Mouse (Mus musculus): ENCODE measurements around the gene Smoc2.

Gene Smoc2

GRCm38 (mm10) chr17:14412460-14412859 is 133.2 kb downstream of the Smoc2 start:
- no peak for DNase-seq (ENCODE audit: low read depth, low spot score)

DNA sequence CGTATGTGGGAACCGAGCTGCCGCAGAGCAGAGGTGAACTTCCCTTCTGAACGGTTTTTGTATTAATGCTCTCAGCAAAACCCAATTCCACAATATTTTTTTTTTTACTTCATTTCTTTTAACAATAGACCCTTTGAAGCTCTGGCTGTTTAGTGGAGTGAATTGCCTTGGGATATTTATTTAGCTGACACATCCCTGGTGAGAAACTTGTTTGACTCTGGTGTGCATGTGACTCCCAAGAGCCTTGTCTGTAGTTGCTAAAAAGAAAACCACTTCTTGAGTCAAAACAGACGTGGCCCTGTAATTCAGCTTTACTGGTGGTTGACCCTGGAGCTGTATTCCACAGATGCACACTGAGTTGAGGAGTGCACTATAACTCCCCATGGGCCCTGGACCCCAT is 135.2 kb downstream of the Smoc2 start:
- DNase-seq (ENCODE audit: low read depth, low spot score), result no peak

DNA sequence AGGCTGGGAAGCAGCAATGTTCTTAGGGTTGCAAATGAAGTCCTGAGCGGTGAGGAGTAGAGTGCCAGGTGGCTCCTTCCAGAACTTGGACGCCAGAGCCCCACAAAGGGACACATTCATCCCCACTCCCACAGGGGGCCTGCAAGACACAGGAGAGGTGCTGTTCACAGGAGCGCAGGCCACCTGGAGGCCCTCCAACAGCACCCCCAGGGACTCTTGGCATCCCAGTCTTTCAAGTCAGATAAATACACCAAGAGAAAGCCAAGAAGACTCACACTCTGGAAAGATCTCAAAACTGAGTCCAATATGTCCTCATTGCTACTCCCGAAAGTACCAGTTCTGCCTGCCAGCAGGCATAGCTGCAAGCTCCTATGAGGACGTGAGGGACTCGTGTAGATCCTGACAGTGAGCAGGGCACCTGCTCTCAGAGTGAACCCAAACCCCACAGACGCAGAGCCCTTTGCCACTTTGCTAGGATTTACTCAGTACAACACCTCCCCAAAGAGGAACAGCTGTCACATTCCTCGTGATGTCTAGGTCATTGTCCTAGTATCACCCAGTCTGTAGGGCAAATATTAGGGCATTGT is 141.2 kb downstream of the Smoc2 start:
- no peak for DNase-seq (ENCODE audit: low read depth, low spot score)

DNA sequence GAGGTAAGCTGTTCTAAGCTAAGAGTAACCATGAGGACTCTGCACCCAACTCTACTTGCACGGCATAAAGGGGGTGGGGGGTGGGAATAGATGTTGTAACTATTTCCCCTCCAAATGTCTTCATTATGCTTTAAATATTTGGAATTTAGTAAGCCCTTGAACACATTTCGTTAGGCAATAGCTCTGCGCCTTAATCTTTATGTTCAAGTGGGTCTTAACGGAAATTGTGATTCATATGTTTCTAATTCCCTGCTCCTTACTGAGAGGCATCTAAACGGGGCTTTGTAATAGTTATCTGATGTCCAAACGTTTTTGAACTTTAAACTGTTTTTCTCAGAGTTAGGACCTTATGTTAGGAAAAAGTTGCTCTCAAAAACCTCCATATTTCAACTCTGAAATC is 147.2 kb downstream of the Smoc2 start:
- no peak for DNase-seq (ENCODE audit: low read depth, low spot score)

GRCm38 (mm10) chr17:14434717-14435116 is 155.4 kb downstream of the Smoc2 start:
- DNase-seq (ENCODE audit: low read depth, low spot score), result no peak

DNA sequence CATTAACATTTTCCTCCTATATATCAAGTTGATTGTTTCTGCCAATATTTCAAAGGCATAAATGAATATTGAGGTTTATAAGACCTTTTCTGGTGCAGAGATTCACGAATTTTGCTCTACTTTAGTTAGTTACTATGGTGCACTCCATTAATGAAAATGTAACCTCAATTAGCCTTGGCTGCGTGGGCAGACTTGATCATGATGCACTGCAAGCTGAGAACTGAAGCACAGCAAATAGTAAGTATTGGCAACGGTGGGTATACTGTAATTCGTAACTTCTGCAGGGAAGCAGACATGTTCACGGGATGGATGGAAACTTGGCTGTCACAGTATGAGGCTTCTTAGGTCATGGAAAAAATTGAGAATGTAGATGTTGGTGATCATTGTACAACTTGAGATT is 166.3 kb downstream of the Smoc2 start:
- no peak for DNase-seq (ENCODE audit: low read depth, low spot score)

- no peak for DNase-seq (ENCODE audit: low read depth, low spot score)
Observed at GRCm38 (mm10) chr17:14447275-14447674, 168.0 kb downstream of the Smoc2 start.
